Mouse (Mus musculus): ENCODE data around the gene Myh14. TPM values are rescaled to one million over a fixed set of nuclear protein-coding genes. Genes with fewer than 3 reads are reported as not detected.

The Myh14 gene
- polyA plus RNA-seq, 1 experiment from 2014 or later, result 11.8 TPM

DNA sequence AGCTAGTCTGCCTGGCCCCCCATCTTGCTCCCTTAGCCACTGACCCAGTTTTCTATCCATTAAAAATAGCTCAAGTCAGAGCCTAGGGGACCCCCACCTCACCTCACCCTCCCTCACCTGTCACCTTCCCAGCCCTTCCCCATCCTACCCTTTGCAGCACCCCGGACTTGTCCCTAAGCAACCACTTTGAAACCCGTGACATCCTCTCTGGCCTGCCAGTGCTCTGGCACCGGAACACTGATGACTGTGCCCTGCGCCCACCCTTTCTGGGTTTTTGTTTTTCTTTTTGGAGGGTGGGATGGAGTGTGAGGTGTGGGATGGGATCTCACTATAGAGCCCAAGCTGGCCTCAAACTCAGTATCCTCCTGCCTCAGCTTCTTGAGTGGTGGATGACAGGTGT, 73.0 kb downstream of the Myh14 start:
- no peak for ATAC-seq (ENCODE audit: insufficient number of reproducible peaks, insufficient read depth, low FRiP score, low TSS enrichment, low read depth)
- peaks cover 6% of the 10 kb centered on the region; the same call in 1 of the 2 replicates for H3K36me3 ChIP-seq
- H3K27me3 ChIP-seq, result peaks cover 38% of the 10 kb centered on the region
- H3K4me3 ChIP-seq, result no peak overlapping the region
- H3K4me1 ChIP-seq, result peaks cover 26% of the 10 kb centered on the region
- H3K27ac ChIP-seq, result no peak overlapping the region
- no peak overlapping the region for H3K9ac ChIP-seq
- 91% methylated on average over 4 of the region's 4 CpGs for WGBS
- H3K9me3 ChIP-seq, result no peaks in the 10 kb centered on the region
- no peak overlapping the region for H3K4me2 ChIP-seq

DNA sequence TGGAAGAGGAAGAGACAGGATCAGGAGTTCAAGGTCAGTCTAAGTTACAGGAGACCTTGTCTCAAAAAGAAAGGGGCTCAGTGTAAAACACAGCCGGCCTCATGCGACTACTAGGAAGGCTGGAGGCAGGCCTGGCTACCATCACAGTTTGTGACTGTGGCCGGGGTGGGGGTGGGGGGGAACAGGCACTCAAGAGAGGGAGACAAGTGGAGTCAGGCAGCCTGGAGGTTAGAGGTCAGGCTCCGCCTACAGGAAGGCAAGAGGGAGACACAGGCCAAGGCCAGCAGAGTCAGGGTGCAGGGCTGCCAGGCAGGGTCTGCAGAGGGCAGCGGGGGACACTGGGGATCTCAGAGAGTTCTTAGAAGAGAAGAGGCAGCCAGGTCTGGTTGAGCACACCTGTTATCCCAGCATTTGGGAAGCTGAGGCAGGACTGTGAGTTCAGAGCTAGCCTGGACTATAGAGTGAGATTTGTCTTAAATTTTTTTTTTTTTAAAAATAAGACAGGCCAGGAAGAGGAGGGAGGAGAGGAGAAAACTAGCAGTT, 73.6 kb downstream of the Myh14 start:
- Histone ChIP-seq H3K27me3 (peaks cover 38% of the 10 kb centered on the region), H3K36me3 (peaks cover 6% of the 10 kb centered on the region; the same call in 1 of the 2 replicates), H3K27ac (no peak overlapping the region), H3K4me2 (no peak overlapping the region), H3K4me1 (peaks cover 23% of the 10 kb centered on the region), H3K9ac (no peak overlapping the region), H3K4me3 (no peak overlapping the region), H3K9me3 (no peaks in the 10 kb centered on the region)
- ATAC-seq (ENCODE audit: insufficient number of reproducible peaks, insufficient read depth, low FRiP score, low TSS enrichment, low read depth), result no peak
- WGBS, result 41% methylated on average over 5 of the region's 5 CpGs

DNA sequence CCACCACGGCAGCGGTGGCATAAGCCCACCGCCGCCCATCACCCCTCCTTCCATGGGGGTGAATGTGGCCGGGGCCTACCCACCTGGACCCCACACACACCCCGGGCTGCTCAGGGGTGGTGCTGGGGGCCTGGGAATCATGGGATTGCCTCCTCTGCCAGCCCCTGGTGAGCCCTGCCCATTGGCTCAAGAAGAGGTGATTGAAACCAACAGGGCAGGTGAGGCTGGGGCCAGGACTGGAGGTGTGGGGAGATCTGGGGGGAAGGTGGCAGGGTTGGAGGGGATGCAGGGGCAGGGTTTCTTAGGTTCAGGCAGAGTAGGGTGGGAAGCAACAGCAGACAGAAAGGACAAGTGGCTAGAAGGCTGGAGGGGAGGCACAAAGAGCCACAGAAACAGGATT, 74.6 kb downstream of the Myh14 start:
- Histone ChIP-seq H3K4me2 (no peak overlapping the region), H3K36me3 (peaks cover 6% of the 10 kb centered on the region; the same call in 1 of the 2 replicates), H3K27ac (no peak overlapping the region), H3K9ac (no peak overlapping the region), H3K4me3 (no peak overlapping the region), H3K27me3 (peaks cover 38% of the 10 kb centered on the region), H3K4me1 (peaks cover 28% of the 10 kb centered on the region), H3K9me3 (no peaks in the 10 kb centered on the region)
- 94% methylated on average over 6 of the region's 6 CpGs for WGBS
- ATAC-seq (ENCODE audit: insufficient number of reproducible peaks, insufficient read depth, low FRiP score, low TSS enrichment, low read depth), result no peak

DNA sequence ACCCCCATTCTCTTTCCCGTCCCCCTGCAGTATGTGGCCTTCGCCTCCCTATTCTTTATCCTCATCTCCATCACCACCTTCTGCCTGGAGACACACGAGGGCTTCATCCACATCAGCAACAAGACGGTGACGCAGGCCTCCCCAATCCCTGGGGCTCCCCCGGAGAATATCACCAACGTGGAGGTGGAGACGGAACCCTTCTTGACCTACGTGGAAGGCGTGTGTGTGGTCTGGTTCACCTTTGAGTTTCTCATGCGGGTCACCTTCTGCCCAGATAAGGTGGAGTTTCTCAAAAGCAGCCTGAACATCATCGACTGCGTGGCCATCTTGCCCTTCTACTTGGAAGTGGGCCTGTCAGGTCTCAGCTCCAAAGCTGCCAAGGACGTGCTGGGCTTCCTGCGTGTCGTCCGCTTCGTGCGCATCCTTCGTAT, 75.5 kb downstream of the Myh14 start:
- Histone ChIP-seq H3K36me3 (peaks cover 6% of the 10 kb centered on the region; the same call in 1 of the 2 replicates), H3K27ac (no peak overlapping the region), H3K27me3 (peaks cover 37% of the 10 kb centered on the region), H3K4me3 (no peak overlapping the region), H3K9ac (no peak overlapping the region), H3K9me3 (no peaks in the 10 kb centered on the region), H3K4me2 (no peak overlapping the region), H3K4me1 (peaks cover 32% of the 10 kb centered on the region)
- ATAC-seq (ENCODE audit: insufficient number of reproducible peaks, insufficient read depth, low FRiP score, low TSS enrichment, low read depth), result no peak
- WGBS, result 93% methylated on average over 20 of the region's 20 CpGs

DNA sequence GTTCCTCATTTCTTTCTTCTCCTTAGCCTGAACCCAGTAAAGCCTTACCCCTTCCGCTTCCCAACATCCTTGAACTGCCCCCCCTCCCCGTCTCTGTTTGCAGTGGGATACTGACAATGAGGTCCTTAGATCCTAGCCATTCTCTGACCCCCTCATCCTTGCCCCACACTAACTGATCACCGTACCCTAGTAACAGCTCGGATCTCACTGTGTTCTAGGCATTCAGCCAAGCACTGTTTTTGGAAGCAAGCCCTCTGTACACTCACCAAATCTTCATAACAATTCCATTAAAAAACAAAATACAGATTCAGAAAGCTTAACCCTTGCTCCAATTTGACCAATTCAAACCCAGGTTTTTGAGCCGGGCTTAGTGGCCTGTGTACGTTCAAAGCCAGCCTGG, 76.4 kb downstream of the Myh14 start:
- Histone ChIP-seq H3K4me1 (peaks cover 40% of the 10 kb centered on the region), H3K27me3 (peaks cover 44% of the 10 kb centered on the region)
- ATAC-seq (ENCODE audit: insufficient number of reproducible peaks, insufficient read depth, low FRiP score, low TSS enrichment, low read depth), result no peak

DNA sequence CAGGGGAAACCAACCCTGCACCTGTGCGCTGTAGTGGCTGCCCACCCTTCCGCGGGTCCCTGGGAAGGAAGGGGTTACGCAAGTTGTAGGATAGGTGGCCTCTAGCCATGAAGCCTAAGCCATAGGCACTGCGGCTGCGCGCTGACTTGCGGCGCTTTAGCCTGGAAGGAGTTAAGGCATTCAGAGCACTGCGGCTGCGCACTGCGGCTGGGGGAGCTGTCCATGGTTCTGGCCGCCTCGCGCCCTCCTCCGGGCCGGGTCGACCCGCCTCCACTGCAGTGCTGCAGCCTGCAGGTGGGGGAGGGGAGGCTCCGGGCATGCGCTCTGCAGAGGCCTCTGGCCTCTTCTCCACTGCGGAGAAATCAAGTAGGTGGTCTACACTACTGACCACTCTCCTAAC, 76.9 kb downstream of the Myh14 start:
- peaks cover 44% of the 10 kb centered on the region for H3K4me1 ChIP-seq

More for the DNA sequence above, 76.4 kb downstream of the Myh14 start:
- no peak overlapping the region; the same call in 1 of the 2 replicates for H3K4me3 ChIP-seq
- H3K9me3 ChIP-seq, result no peaks in the 10 kb centered on the region
- 58% methylated on average over 6 of the region's 6 CpGs for WGBS
- no peak overlapping the region for H3K27ac ChIP-seq
- no peak overlapping the region for H3K9ac ChIP-seq
- peak overlapping the region; percentile 99; the same call in 1 of the 2 replicates for H3K4me2 ChIP-seq
- peaks cover 6% of the 10 kb centered on the region; the same call in 1 of the 2 replicates for H3K36me3 ChIP-seq

DNA sequence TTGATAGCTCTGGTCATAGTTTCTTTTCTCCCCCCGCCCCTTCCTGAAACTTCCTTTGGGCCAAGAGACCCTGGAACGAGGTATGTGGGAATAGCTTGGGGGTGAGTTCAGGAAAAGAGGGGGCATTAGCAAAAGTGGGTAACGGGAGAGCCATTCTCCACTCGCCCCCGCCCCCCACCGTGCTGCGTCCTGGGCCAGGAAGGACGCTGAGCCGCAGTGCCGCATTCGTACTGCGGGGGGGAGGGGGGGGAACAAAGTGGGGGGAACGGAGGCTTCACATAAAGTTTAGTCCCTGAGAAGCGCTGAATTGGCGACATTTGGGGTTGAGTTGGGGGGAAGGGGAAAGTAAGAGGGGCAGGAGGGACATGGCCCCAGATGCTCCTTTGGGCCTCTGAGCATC, 77.6 kb downstream of the Myh14 start:
- Histone ChIP-seq H3K9me3 (no peaks in the 10 kb centered on the region), H3K9ac (no peak overlapping the region), H3K27me3 (peaks cover 55% of the 10 kb centered on the region), H3K36me3 (peaks cover 6% of the 10 kb centered on the region; the same call in 1 of the 2 replicates), H3K4me2 (peak overlapping the region; percentile 99), H3K4me3 (peak overlapping the region; percentile 62; the same call in 1 of the 2 replicates), H3K27ac (no peak overlapping the region), H3K4me1 (peaks cover 52% of the 10 kb centered on the region)
- 1% methylated on average over 15 of the region's 15 CpGs for WGBS
- ATAC-seq (ENCODE audit: insufficient number of reproducible peaks, insufficient read depth, low FRiP score, low TSS enrichment, low read depth), result no peak

More for the DNA sequence above, 76.9 kb downstream of the Myh14 start:
- no peak overlapping the region for H3K27ac ChIP-seq
- H3K4me2 ChIP-seq, result peak overlapping the region; percentile 99
- ATAC-seq (ENCODE audit: insufficient number of reproducible peaks, insufficient read depth, low FRiP score, low TSS enrichment, low read depth), result no peak
- WGBS, result 0% methylated on average over 22 of the region's 22 CpGs
- H3K36me3 ChIP-seq, result peaks cover 6% of the 10 kb centered on the region; the same call in 1 of the 2 replicates
- peak overlapping the region; percentile 23 for H3K4me3 ChIP-seq
- no peak overlapping the region for H3K9ac ChIP-seq
- H3K27me3 ChIP-seq, result peaks cover 48% of the 10 kb centered on the region
- H3K9me3 ChIP-seq, result no peaks in the 10 kb centered on the region

DNA sequence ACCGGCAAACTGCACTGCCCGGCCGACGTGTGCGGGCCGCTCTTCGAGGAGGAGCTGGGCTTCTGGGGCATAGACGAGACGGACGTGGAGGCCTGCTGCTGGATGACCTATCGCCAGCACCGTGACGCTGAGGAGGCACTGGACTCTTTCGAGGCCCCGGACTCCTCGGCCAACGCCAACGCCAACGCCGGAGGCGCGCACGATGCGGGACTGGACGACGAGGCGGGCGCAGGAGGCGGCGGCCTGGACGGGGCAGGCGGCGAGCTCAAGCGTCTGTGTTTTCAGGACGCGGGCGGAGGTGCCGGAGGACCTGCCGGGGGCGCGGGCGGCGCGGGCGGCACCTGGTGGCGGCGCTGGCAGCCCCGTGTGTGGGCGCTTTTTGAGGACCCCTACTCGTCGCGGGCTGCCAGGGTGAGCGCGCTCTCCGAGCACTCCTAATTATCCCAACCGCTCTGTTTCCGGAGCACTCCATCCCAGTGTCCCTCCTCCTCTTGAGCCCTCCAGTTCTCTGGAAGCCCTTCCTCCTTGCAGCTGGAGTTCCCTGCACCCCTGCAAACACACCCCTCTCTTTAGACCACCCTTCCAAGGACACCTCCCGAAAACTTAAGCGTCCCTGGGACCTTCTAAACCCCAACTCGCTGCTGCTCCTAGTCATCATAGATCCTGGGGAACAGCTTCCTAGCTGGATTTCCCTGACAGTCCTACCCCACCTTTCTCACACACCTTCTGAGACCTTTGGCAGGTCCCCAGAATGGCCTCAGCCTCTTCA, 79.1 kb downstream of the Myh14 start:
- peak overlapping the region; percentile 62 for H3K4me3 ChIP-seq
- peaks cover 6% of the 10 kb centered on the region; the same call in 1 of the 2 replicates for H3K36me3 ChIP-seq
- H3K27ac ChIP-seq, result no peak overlapping the region
- H3K4me1 ChIP-seq, result peaks cover 62% of the 10 kb centered on the region
- H3K9ac ChIP-seq, result peak overlapping the region; percentile 71
- peaks cover 70% of the 10 kb centered on the region for H3K27me3 ChIP-seq
- under 1% methylated on average over 53 of the region's 60 CpGs for WGBS
- no peaks in the 10 kb centered on the region for H3K9me3 ChIP-seq
- ATAC-seq (ENCODE audit: insufficient number of reproducible peaks, insufficient read depth, low FRiP score, low TSS enrichment, low read depth), result no peak
- H3K4me2 ChIP-seq, result peak overlapping the region; percentile 99

DNA sequence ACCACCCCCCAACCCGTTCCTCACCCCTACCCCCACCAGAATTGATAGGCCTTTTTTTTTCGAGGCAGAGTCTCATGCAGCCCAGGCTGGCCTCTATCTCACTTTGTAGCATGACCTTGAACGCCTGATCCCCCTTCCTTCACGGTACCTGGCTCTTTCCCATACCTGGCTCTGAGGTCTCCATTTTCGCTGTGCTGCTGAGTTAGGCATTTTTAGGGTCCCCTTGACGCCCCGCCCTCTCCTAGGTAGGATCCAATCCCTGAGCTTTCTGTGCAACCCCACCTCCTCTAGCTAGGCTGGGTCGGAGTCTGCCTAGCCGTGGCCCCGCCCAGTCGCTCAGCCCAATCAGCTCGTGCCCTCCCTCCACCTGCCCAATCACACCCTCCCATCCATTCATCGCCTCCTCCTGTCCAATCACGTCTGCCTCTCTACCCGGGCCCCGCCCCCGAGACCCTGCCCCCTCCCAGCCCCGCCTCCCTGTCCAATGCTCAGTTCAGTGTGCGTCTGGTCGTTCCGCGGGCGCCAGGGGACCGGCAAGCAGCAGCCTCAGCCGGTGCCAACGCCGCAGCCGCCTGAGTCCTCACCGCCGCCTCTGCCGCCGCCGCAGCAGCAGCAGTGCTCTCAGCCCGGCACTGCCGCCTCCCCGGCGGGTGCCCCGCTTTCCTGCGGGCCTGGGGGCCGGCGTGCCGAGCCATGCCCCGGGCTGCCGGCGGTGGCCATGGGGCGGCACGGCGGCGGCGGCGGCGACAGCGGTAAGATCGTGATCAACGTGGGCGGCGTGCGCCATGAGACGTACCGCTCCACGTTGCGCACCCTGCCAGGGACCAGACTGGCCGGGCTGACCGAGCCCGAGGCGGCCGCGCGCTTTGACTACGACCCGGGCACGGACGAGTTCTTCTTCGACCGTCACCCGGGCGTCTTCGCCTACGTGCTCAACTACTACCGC, 80.0 kb downstream of the Myh14 start, which contains the start of gene Kcnc3:
TSS of gene Kcnc3 (plus strand) at position 263 of the 946 bp plus-strand sequence.
- peak within 1 kb of the TSS; percentile 44; the same call in 1 of the 2 replicates for H3K27ac ChIP-seq
- peak; percentile 92 for ATAC-seq (ENCODE audit: insufficient number of reproducible peaks, insufficient read depth, low FRiP score, low TSS enrichment, low read depth)

DNA sequence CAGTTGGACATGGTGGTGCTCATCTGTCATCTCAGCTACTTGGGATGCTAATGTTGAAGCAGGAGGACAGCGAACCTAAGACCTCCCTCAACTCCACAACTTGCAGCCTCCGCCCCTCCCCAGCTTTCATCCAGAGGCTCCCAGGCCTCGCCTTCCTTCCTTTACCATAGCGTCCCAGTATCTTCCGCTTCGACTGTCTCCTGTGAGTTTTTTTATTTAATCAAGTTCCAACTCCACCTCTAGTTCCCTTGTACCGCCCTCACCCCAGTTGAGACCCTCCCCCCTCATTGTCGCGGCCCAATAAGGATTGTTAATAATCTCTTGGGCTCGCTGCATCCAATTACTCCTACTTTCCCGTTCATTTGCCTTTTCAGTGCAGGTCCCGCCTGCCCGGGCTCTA, 80.7 kb downstream of the Myh14 start:
- no peak overlapping the region for H3K9ac ChIP-seq
- WGBS, result 3% methylated on average over 13 of the region's 13 CpGs
- peaks cover 62% of the 10 kb centered on the region for H3K4me1 ChIP-seq
- H3K27ac ChIP-seq, result peak overlapping the region; percentile 44; the same call in 1 of the 2 replicates
- ATAC-seq (ENCODE audit: insufficient number of reproducible peaks, insufficient read depth, low FRiP score, low TSS enrichment, low read depth), result no peak
- H3K36me3 ChIP-seq, result no peaks in the 10 kb centered on the region
- no peaks in the 10 kb centered on the region for H3K9me3 ChIP-seq
- H3K27me3 ChIP-seq, result peaks cover 86% of the 10 kb centered on the region
- H3K4me3 ChIP-seq, result peak overlapping the region; percentile 62
- H3K4me2 ChIP-seq, result peak overlapping the region; percentile 99

More for the DNA sequence above, 80.0 kb downstream of the Myh14 start, which contains the start of gene Kcnc3:
- under 1% methylated on average over 80 of the region's 80 CpGs for WGBS
- Histone ChIP-seq H3K9ac (peak within 1 kb of the TSS; percentile 71), H3K36me3 (peaks cover 6% of the 10 kb centered on the region; the same call in 1 of the 2 replicates), H3K4me2 (peak within 1 kb of the TSS; percentile 99), H3K27me3 (peaks cover 79% of the 10 kb centered on the region), H3K4me1 (peaks cover 62% of the 10 kb centered on the region), H3K4me3 (peak within 1 kb of the TSS; percentile 62), H3K9me3 (no peaks in the 10 kb centered on the region)

DNA sequence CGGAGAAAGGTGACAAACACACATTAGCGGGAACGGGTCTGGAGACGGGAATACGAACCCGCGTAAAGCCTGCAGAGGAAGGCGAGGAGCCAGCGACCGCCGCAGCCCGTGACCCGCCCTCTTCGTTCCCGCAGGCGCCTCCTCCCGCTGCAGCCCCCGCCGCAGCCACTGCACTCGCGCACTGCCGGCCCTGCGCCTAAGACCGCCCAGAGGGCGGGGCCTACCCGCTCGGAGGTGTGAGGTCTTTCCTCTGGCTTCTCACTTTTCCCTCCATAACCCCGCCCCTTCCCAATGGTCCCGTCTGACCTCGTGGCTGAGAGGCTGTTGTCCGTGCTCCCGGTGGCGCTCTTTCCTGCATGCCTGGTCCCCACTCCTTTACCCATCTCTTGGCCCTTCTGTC, 81.5 kb downstream of the Myh14 start:
- Histone ChIP-seq H3K27ac (no peak overlapping the region), H3K36me3 (no peaks in the 10 kb centered on the region), H3K4me3 (peak overlapping the region; percentile 62), H3K27me3 (peaks cover 87% of the 10 kb centered on the region), H3K9ac (peak overlapping the region; percentile 61), H3K4me1 (peaks cover 61% of the 10 kb centered on the region), H3K4me2 (peak overlapping the region; percentile 99), H3K9me3 (no peaks in the 10 kb centered on the region)
- ATAC-seq (ENCODE audit: insufficient number of reproducible peaks, insufficient read depth, low FRiP score, low TSS enrichment, low read depth), result 0 out of 2 replicates have a peak, but pooled peaks have one; percentile 12
- WGBS, result 0% methylated on average over 33 of the region's 33 CpGs

Data from embryonic facial prominence, embryonic 13.5 days (tissue).